Comparison of ENCODE assay signal across 7 mouse cellular contexts in genomic region chr4:156150887-156151286, GRCm38 (mm10). TPM values are rescaled to one million over a fixed set of nuclear protein-coding genes. Genes with fewer than 3 reads are reported as not detected.
"Had no signal": no experiment of that assay in that cellular context is flagged by ENCODE, and none has a peak within 500 bp of the region (broad histone marks: within the 10 kb centered on the region; RNA-seq: fewer than 3 reads in every experiment).

No protein-coding gene starts in this region.

RNA-seq across cellular contexts. Expression of gene Rnf223, which starts 20.6 kb away (rescaled TPM):
- total RNA-seq: gastrocnemius, adult 2 months; gastrocnemius, postnatal 25 days; granulocyte monocyte progenitor cell, adult 5-6 weeks; hematopoietic stem cell, adult 5-6 weeks had no signal
- polyA plus RNA-seq: heart, embryonic 11.5 days; heart, postnatal 0 days had no signal

RNA-seq across cellular contexts. Expression of gene Isg15, which starts 49.7 kb away (rescaled TPM):
- total RNA-seq: left cerebral cortex, postnatal 4 days had no signal
